Mouse (Mus musculus): ENCODE measurements around the gene Abraxas1. TPM values are rescaled to one million over a fixed set of nuclear protein-coding genes. Genes with fewer than 3 reads are reported as not detected.

Gene Abraxas1
- polyA plus RNA-seq, 1 experiment: not detected

DNA sequence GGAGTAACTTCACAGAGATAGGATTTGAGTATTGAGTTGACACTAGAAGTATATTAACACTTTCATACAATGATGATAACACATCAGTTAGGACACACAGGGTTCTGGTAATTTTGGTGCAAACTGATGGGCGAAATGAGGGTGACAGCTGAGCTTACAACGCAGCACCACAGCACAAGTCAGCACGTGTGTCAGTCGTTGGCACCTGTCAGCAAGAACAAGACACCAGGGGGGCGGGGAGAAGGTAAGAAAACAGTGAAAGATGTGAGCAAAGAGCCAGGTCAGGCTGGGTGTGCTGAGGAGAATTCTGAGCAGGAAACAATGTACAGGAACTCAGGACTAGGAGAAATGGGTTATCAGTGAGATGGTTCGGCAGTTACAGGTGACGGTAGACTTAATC, 59.0 kb downstream of the Abraxas1 start:
- no peak overlapping the region for H3K4me3 ChIP-seq (ENCODE audit: insufficient read depth, low read depth, low read length)
- no peaks in the 10 kb centered on the region for H3K4me1 ChIP-seq (ENCODE audit: control insufficient read depth, insufficient read depth, low read length)
- WGBS: 89% methylated on average over 7 of the region's 7 CpGs
- no peak for TF ChIP-seq POLR2A (IDR thresholded peaks at IDR 0.05; ENCODE audit: insufficient read depth, low read depth, low read length)
- TF ChIP-seq CTCF (IDR thresholded peaks at IDR 0.05; ENCODE audit: insufficient read depth, low read depth, low read length): no peak
- no peak overlapping the region for H3K27ac ChIP-seq (ENCODE audit: insufficient read depth, low read depth, low read length)

DNA sequence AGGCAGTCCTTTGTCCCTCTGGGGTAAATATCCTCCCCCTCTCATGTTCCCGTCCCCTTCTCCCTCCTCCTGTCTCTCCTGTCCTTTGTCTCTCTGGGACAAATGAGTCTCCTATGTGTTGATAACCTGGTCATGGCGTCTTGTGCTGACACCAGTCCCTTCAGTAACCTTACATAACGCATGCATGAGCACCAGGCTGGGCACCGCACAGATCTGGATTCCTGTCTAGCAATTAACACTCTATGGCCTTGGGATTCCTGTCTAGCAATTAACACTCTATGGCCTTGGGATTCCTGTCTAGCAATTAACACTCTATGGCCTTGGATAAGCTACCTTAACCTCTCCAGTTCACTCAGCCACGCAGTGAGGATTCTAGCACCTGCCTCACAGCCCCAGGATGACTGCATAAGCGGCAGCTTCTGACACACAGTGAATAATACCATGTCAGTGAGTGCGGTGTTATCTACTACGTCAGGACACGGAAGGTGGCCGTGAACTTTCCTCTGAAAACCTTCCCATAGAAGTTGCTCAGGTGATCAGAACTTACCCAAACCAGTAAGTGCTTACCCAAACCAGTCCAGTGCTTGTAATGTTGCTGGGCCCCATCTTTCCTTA, 60.6 kb downstream of the Abraxas1 start:
- 87% methylated on average over 10 of the region's 10 CpGs for WGBS
- Histone ChIP-seq H3K4me1 (ENCODE audit: control insufficient read depth, insufficient read depth, low read length) (no peaks in the 10 kb centered on the region), H3K27ac (ENCODE audit: insufficient read depth, low read depth, low read length) (no peak overlapping the region), H3K4me3 (ENCODE audit: insufficient read depth, low read depth, low read length) (no peak overlapping the region)
- TF ChIP-seq POLR2A (IDR thresholded peaks at IDR 0.05; ENCODE audit: insufficient read depth, low read depth, low read length): no peak
- no peak for TF ChIP-seq CTCF (IDR thresholded peaks at IDR 0.05; ENCODE audit: insufficient read depth, low read depth, low read length)

DNA sequence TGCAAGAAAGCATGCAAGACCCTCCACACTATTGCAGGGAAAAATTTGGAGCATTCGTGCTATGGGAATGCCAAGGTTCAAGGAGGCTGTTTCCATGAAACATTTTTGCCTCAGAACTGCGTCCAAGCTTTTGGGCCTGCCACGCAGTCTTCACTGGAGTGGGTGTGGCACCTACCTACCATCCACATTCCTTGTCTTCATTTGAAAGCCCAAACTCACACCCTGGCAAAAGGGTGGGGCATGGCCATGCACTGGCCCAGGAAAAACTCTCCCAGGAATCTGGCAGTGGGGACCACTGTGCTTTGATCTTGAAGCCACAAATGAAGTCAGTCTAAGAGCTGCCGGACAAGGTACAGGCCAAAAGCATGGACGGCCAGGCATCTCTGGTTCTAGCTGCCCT, 62.6 kb downstream of the Abraxas1 start:
- Histone ChIP-seq H3K4me1 (ENCODE audit: control insufficient read depth, insufficient read depth, low read length) (no peaks in the 10 kb centered on the region), H3K27ac (ENCODE audit: insufficient read depth, low read depth, low read length) (no peak overlapping the region), H3K4me3 (ENCODE audit: insufficient read depth, low read depth, low read length) (no peak overlapping the region)
- TF ChIP-seq POLR2A (IDR thresholded peaks at IDR 0.05; ENCODE audit: insufficient read depth, low read depth, low read length): no peak
- no peak for TF ChIP-seq CTCF (IDR thresholded peaks at IDR 0.05; ENCODE audit: insufficient read depth, low read depth, low read length)
- WGBS: 96% methylated on average over 5 of the region's 5 CpGs

Other genes with a start within 250 kb of the Abraxas1 start
- gene Plac8, start 248.7 kb downstream of the Abraxas1 start, polyA plus RNA-seq (2012; ENCODE audit: insufficient read depth, insufficient read length, low replicate concordance, missing spikeins): not detected in 2 replicates
- gene Coq2, start 145.8 kb downstream of the Abraxas1 start, polyA plus RNA-seq (2012; ENCODE audit: insufficient read depth, insufficient read length, low replicate concordance, missing spikeins): not detected in 2 replicates
- not detected in 2 replicates for gene Hpse, start 101.2 kb downstream of the Abraxas1 start, polyA plus RNA-seq (2012; ENCODE audit: insufficient read depth, insufficient read length, low replicate concordance, missing spikeins)
- not detected in 2 replicates for gene Helq, start 22.4 kb downstream of the Abraxas1 start, polyA plus RNA-seq (2012; ENCODE audit: insufficient read depth, insufficient read length, low replicate concordance, missing spikeins)
- not detected in 2 replicates for gene Mrps18c, start 22.3 kb downstream of the Abraxas1 start, polyA plus RNA-seq (2012; ENCODE audit: insufficient read depth, insufficient read length, low replicate concordance, missing spikeins)
- gene Gpat3, start 24.7 kb upstream of the Abraxas1 start, polyA plus RNA-seq (2012; ENCODE audit: insufficient read depth, insufficient read length, low replicate concordance, missing spikeins): not detected in 2 replicates

Measured in olfactory bulb, adult 2 months (tissue).